Mouse (Mus musculus) embryonic stem cell, embryonic (primary cell): ENCODE data around the gene Tmtc2.

ENCODE experiments used
- CTCF ChIA-PET, 4 experiments: fragments of 300-600 bp in 2 of 4; fragments of 350-600 bp in 2 of 4; sonication (Branson Sonifier 250); formaldehyde crosslinking; loops; one replicate each; lab custom pipeline; 2022; ENCODE audit warnings: inconsistent platforms in 2 of 4; lab: Charles Lee
- POLR2A ChIA-PET, 4 experiments: fragments of 300-600 bp in 2 of 4; fragments of 350-600 bp in 2 of 4; sonication (Branson Sonifier 250); formaldehyde crosslinking; loops; one replicate each; lab custom pipeline; 2022; ENCODE audit warnings: antibody characterized with exemption in 4 of 4, inconsistent platforms in 1 of 4; lab: Charles Lee

The Tmtc2 gene

GRCm38 (mm10) chr10:105513777-105514322, 60.4 kb downstream of the Tmtc2 start:
- CTCF ChIA-PET = no interaction called here
- POLR2A ChIA-PET = no interaction called here

- ChIA-PET POLR2A (no interaction called here), CTCF (no interaction called here)
These were observed 64.4 kb downstream of the Tmtc2 start for GRCm38 (mm10) chr10:105509896-105510272.

GRCm38 (mm10) chr10:105509146-105509895, 64.9 kb downstream of the Tmtc2 start:
- CTCF ChIA-PET = no interaction called here
- POLR2A ChIA-PET = interaction anchor here in 1 of 4 experiments (0.5 kb wide), 1 partner anchor 23 kb away, joined by 4 read pairs; no protein-coding TSS in a partner anchor

GRCm38 (mm10) chr10:105507982-105508786, 66.1 kb downstream of the Tmtc2 start:
- CTCF ChIA-PET = no interaction called here
- POLR2A ChIA-PET = no interaction called here

GRCm38 (mm10) chr10:105506046-105506445, 68.2 kb downstream of the Tmtc2 start:
- POLR2A ChIA-PET = no interaction called here
- CTCF ChIA-PET = interaction anchor here in 1 of 4 experiments (0.5 kb wide), 1 partner anchor 553 kb away, joined by 3 read pairs; no protein-coding TSS in a partner anchor

- ChIA-PET CTCF (no interaction called here), POLR2A (no interaction called here)
These were observed 69.8 kb downstream of the Tmtc2 start for GRCm38 (mm10) chr10:105504472-105504871.

- POLR2A ChIA-PET = no interaction called here
- CTCF ChIA-PET = interaction anchor here in 1 of 4 experiments (0.6 to 1.1 kb wide), 2 partner anchors 9 to 20 kb away, joined by 3 to 4 read pairs; no protein-coding TSS in a partner anchor
These were observed 72.5 kb downstream of the Tmtc2 start for GRCm38 (mm10) chr10:105501736-105502135.

GRCm38 (mm10) chr10:105500482-105500881, 73.8 kb downstream of the Tmtc2 start:
- ChIA-PET CTCF (no interaction called here), POLR2A (interaction anchor here in 1 of 4 experiments (0.6 kb wide), 1 partner anchor 398 kb away, joined by 3 read pairs; no protein-coding TSS in a partner anchor)

- ChIA-PET CTCF (no interaction called here), POLR2A (no interaction called here)
These were observed 79.0 kb downstream of the Tmtc2 start for GRCm38 (mm10) chr10:105495248-105495647.

GRCm38 (mm10) chr10:105492485-105492884, 81.8 kb downstream of the Tmtc2 start:
- POLR2A ChIA-PET = no interaction called here
- CTCF ChIA-PET = interaction anchor here in 1 of 4 experiments (0.9 kb wide), 1 partner anchor 9 kb away, joined by 3 read pairs; no protein-coding TSS in a partner anchor

GRCm38 (mm10) chr10:105490748-105491147, 83.5 kb downstream of the Tmtc2 start:
- POLR2A ChIA-PET = no interaction called here

GRCm38 (mm10) chr10:105489970-105490735, 84.1 kb downstream of the Tmtc2 start:
- CTCF ChIA-PET = interaction anchor here in 1 of 4 experiments (0.7 kb wide), 1 partner anchor 284 kb away, joined by 3 read pairs; no protein-coding TSS in a partner anchor
- POLR2A ChIA-PET = no interaction called here

More at GRCm38 (mm10) chr10:105490748-105491147, 83.5 kb downstream of the Tmtc2 start:
- CTCF ChIA-PET = interaction anchor here in 1 of 4 experiments (0.7 kb wide), 1 partner anchor 283 kb away, joined by 3 read pairs; no protein-coding TSS in a partner anchor

GRCm38 (mm10) chr10:105486977-105487376, 87.3 kb downstream of the Tmtc2 start:
- POLR2A ChIA-PET = no interaction called here
- CTCF ChIA-PET = no interaction called here

- ChIA-PET CTCF (interaction anchor here in 1 of 4 experiments (0.6 kb wide), 1 partner anchor 44 kb away, joined by 3 read pairs; no protein-coding TSS in a partner anchor), POLR2A (no interaction called here)
These were observed 89.7 kb downstream of the Tmtc2 start for GRCm38 (mm10) chr10:105484355-105485094.

GRCm38 (mm10) chr10:105479771-105480170, 94.5 kb downstream of the Tmtc2 start:
- ChIA-PET POLR2A (no interaction called here), CTCF (no interaction called here)

- CTCF ChIA-PET = no interaction called here
- POLR2A ChIA-PET = interaction anchor here in 1 of 4 experiments (0.7 kb wide), 1 partner anchor 87 kb away, joined by 3 read pairs; no protein-coding TSS in a partner anchor
These were observed 96.5 kb downstream of the Tmtc2 start for GRCm38 (mm10) chr10:105477623-105478238.

- ChIA-PET CTCF (no interaction called here), POLR2A (interaction anchor here in 1 of 4 experiments (0.5 kb wide), 1 partner anchor 77 kb away, joined by 3 read pairs; no protein-coding TSS in a partner anchor)
These were observed 100.0 kb downstream of the Tmtc2 start for GRCm38 (mm10) chr10:105474162-105474830.
